8 mouse cellular contexts compared by ENCODE assay signal in genomic region chr11:113788183-113788789, GRCm38 (mm10). TPM values are rescaled to one million over a fixed set of nuclear protein-coding genes. Genes with fewer than 3 reads are reported as not detected.
DNase-seq lines count a peak whose midpoint lies in the region; ATAC-seq lines count a peak whose summit lies in the region.
"Had no signal": no experiment of that assay in that cellular context is flagged by ENCODE, and none has a peak within 500 bp of the region (broad histone marks: within the 10 kb centered on the region; RNA-seq: fewer than 3 reads in every experiment).

No protein-coding gene starts in this region.

- H3K27me3 ChIP-seq in heart, embryonic 15.5 days, result peaks cover 2% of the 10 kb centered on the region; the same call in 1 of the 2 replicates
- H3K27me3 ChIP-seq in liver, embryonic 11.5 days (replicated peaks; ENCODE audit: control insufficient read depth, insufficient read depth, low read length), result no peaks in the 10 kb centered on the region; the same call in 1 of the 2 replicates
- H3K27me3 ChIP-seq in stomach, embryonic 15.5 days (replicated peaks), result no peaks in the 10 kb centered on the region
- H3K27me3 ChIP-seq: limb, embryonic 13.5 days had no signal

- H3K36me3 ChIP-seq in heart, embryonic 15.5 days, result no peaks in the 10 kb centered on the region
- H3K36me3 ChIP-seq in liver, embryonic 11.5 days (ENCODE audit: control insufficient read depth, insufficient read depth, low read length), result no peaks in the 10 kb centered on the region
- no peaks in the 10 kb centered on the region for H3K36me3 ChIP-seq in stomach, embryonic 15.5 days

- no peak overlapping the region for H3K4me3 ChIP-seq in heart, embryonic 15.5 days
- H3K4me3 ChIP-seq in liver, embryonic 11.5 days (ENCODE audit: low read depth, low read length), result no peak overlapping the region
- no peak overlapping the region for H3K4me3 ChIP-seq in stomach, embryonic 15.5 days (replicated peaks)
- H3K4me3 ChIP-seq: limb, embryonic 13.5 days had no signal

- peaks cover 36% of the 10 kb centered on the region for H3K4me1 ChIP-seq in heart, embryonic 15.5 days (replicated peaks)
- H3K4me1 ChIP-seq in liver, embryonic 11.5 days (replicated peaks; ENCODE audit: control insufficient read depth, insufficient read depth, low read length), result peaks cover 39% of the 10 kb centered on the region
- peaks cover 42% of the 10 kb centered on the region for H3K4me1 ChIP-seq in stomach, embryonic 15.5 days

- WGBS in heart, embryonic 15.5 days, result 69% methylated on average over 2 of the region's 2 CpGs
- WGBS in liver, embryonic 11.5 days, result 56% methylated on average over 2 of the region's 2 CpGs
- 51% methylated on average over 2 of the region's 2 CpGs for WGBS in stomach, embryonic 15.5 days

- no peak overlapping the region for H3K4me2 ChIP-seq in heart, embryonic 15.5 days
- 0 out of 2 replicates have a peak overlapping the region, but pooled peaks have one; percentile 18 for H3K4me2 ChIP-seq in liver, embryonic 11.5 days
- H3K4me2 ChIP-seq in stomach, embryonic 15.5 days, result no peak overlapping the region
- H3K4me2 ChIP-seq: limb, embryonic 13.5 days had no signal

- DNase-seq in 3T3-L1 (ENCODE audit: low read depth, low spot score), result peak; percentile 33
- DNase-seq in CD4-positive, CD25-positive, alpha-beta regulatory T cell, adult 2 months (ENCODE audit: low read depth, low spot score), result peak; percentile 71
- DNase-seq in liver, embryonic 11.5 days (ENCODE audit: low spot score), result no peak
- DNase-seq in adrenal gland, adult 8-10 months, result no peak
- DNase-seq in cerebellum, postnatal 14 days, result no peak

- no peak overlapping the region for H3K9ac ChIP-seq in heart, embryonic 15.5 days
- H3K9ac ChIP-seq in liver, embryonic 11.5 days (ENCODE audit: low read depth, low read length), result no peak overlapping the region
- H3K9ac ChIP-seq in stomach, embryonic 15.5 days, result no peak overlapping the region
- H3K9ac ChIP-seq: limb, embryonic 13.5 days had no signal

- peak overlapping the region; percentile 47 for H3K27ac ChIP-seq in heart, embryonic 15.5 days
- H3K27ac ChIP-seq in liver, embryonic 11.5 days (ENCODE audit: low read depth, low read length), result 0 out of 2 replicates have a peak overlapping the region, but pooled peaks have one; percentile 2
- peak overlapping the region; percentile 86 for H3K27ac ChIP-seq in stomach, embryonic 15.5 days
- H3K27ac ChIP-seq: limb, embryonic 13.5 days had no signal

- no peak for ATAC-seq in heart, embryonic 15.5 days (replicated peaks; ENCODE audit: insufficient number of reproducible peaks, insufficient read depth, low FRiP score, low read depth)
- peak; percentile 75 for ATAC-seq in liver, embryonic 11.5 days (replicated peaks; ENCODE audit: low FRiP score)
- peak; percentile 2; the same call in 1 of the 2 replicates for ATAC-seq in stomach, embryonic 15.5 days (ENCODE audit: insufficient read depth, low FRiP score, low read depth)

- H3K9me3 ChIP-seq in heart, embryonic 15.5 days (replicated peaks), result no peaks in the 10 kb centered on the region
- H3K9me3 ChIP-seq in liver, embryonic 11.5 days (ENCODE audit: control insufficient read depth, low read length), result no peaks in the 10 kb centered on the region
- no peaks in the 10 kb centered on the region for H3K9me3 ChIP-seq in stomach, embryonic 15.5 days
- H3K9me3 ChIP-seq: limb, embryonic 13.5 days had no signal

RNA-seq across cellular contexts. Expression of gene Cdc42ep4, which starts 36.6 kb away (rescaled TPM):
- polyA plus RNA-seq in heart, embryonic 15.5 days (2015; fragmentation: Nextera tagmentation; extraction: Ambion mirVana), result 21.2 and 32.3 TPM in 2 replicates
- polyA plus RNA-seq in liver, embryonic 11.5 days (2014; fragmentation: Nextera tagmentation; extraction: Ambion mirVana), result 26.0 and 29.5 TPM in 2 replicates
- polyA plus RNA-seq in stomach, embryonic 15.5 days (2015; fragmentation: Nextera tagmentation; extraction: Ambion mirVana), result 51.6 and 59.6 TPM in 2 replicates
- 100 to 1,000 TPM in 2 of 4 experiments, 10 to 100 TPM in 2; 90.2 to 151 (median 111) TPM for total RNA-seq in adrenal gland, adult 8-10 months (2022)

Comparison
In these comparisons a context has a peak if more than half of its experiments do, and no peak if none do; other contexts are left out.
1. DNase-seq: peak in 3T3-L1 (single experiment) and CD4-positive, CD25-positive, alpha-beta regulatory T cell, adult 2 months (single experiment); none in liver, embryonic 11.5 days (single experiment), adrenal gland, adult 8-10 months (single experiment) and cerebellum, postnatal 14 days (0 of 2).
2. H3K27ac ChIP-seq: peak in every context shown above with its lines; median percentile 86 in stomach, embryonic 15.5 days; 47 in heart, embryonic 15.5 days; 2 in liver, embryonic 11.5 days.